Mouse (Mus musculus): Measurements from ENCODE around the gene Gsta3. TPM values are rescaled to one million over a fixed set of nuclear protein-coding genes. Genes with fewer than 3 reads are reported as not detected.

Gene Gsta3
- polyA plus RNA-seq, 1 experiment = not detected

GRCm38 (mm10) chr1:21231744-21232464 lies 8.5 kb upstream of the Gsta3 start:
- Histone ChIP-seq H3K4me1 (ENCODE audit: control insufficient read depth, insufficient read depth, low read length) (no peaks in the 10 kb centered on the region), H3K27ac (ENCODE audit: insufficient read depth, low read depth, low read length) (no peak overlapping the region), H3K4me3 (ENCODE audit: insufficient read depth, low read depth, low read length) (no peak overlapping the region)
- TF ChIP-seq CTCF (IDR thresholded peaks at IDR 0.05; ENCODE audit: insufficient read depth, low read depth, low read length) (no peak), POLR2A (IDR thresholded peaks at IDR 0.05; ENCODE audit: insufficient read depth, low read depth, low read length) (no peak)
- WGBS = 27% methylated on average over 5 of the region's 5 CpGs

- TF ChIP-seq POLR2A (IDR thresholded peaks at IDR 0.05; ENCODE audit: insufficient read depth, low read depth, low read length) (no peak), CTCF (IDR thresholded peaks at IDR 0.05; ENCODE audit: insufficient read depth, low read depth, low read length) (no peak)
- Histone ChIP-seq H3K27ac (ENCODE audit: insufficient read depth, low read depth, low read length) (no peak overlapping the region), H3K4me1 (ENCODE audit: control insufficient read depth, insufficient read depth, low read length) (no peaks in the 10 kb centered on the region), H3K4me3 (ENCODE audit: insufficient read depth, low read depth, low read length) (no peak overlapping the region)
- 76% methylated on average over 1 of the region's 1 CpGs for WGBS
Measured at GRCm38 (mm10) chr1:21232516-21232915, 7.9 kb upstream of the Gsta3 start.

GRCm38 (mm10) chr1:21235359-21235758 lies 5.0 kb upstream of the Gsta3 start:
- no peaks in the 10 kb centered on the region for H3K4me1 ChIP-seq (ENCODE audit: control insufficient read depth, insufficient read depth, low read length)
- H3K4me3 ChIP-seq (ENCODE audit: insufficient read depth, low read depth, low read length) = no peak overlapping the region
- 96% methylated on average over 6 of the region's 6 CpGs for WGBS
- no peak overlapping the region for H3K27ac ChIP-seq (ENCODE audit: insufficient read depth, low read depth, low read length)
- TF ChIP-seq POLR2A (IDR thresholded peaks at IDR 0.05; ENCODE audit: insufficient read depth, low read depth, low read length) = no peak
- TF ChIP-seq CTCF (IDR thresholded peaks at IDR 0.05; ENCODE audit: insufficient read depth, low read depth, low read length) = no peak

GRCm38 (mm10) chr1:21241096-21241495 lies 707 bp downstream of the Gsta3 start:
- TF ChIP-seq CTCF (IDR thresholded peaks at IDR 0.05; ENCODE audit: insufficient read depth, low read depth, low read length) (no peak), POLR2A (IDR thresholded peaks at IDR 0.05; ENCODE audit: insufficient read depth, low read depth, low read length) (no peak)
- Histone ChIP-seq H3K4me1 (ENCODE audit: control insufficient read depth, insufficient read depth, low read length) (no peaks in the 10 kb centered on the region), H3K4me3 (ENCODE audit: insufficient read depth, low read depth, low read length) (no peak overlapping the region), H3K27ac (ENCODE audit: insufficient read depth, low read depth, low read length) (no peak overlapping the region)
- 84% methylated on average over 1 of the region's 1 CpGs for WGBS

- WGBS = 78% methylated on average over 4 of the region's 4 CpGs
- TF ChIP-seq POLR2A (IDR thresholded peaks at IDR 0.05; ENCODE audit: insufficient read depth, low read depth, low read length) (no peak), CTCF (IDR thresholded peaks at IDR 0.05; ENCODE audit: insufficient read depth, low read depth, low read length) (no peak)
- Histone ChIP-seq H3K4me3 (ENCODE audit: insufficient read depth, low read depth, low read length) (no peak overlapping the region), H3K4me1 (ENCODE audit: control insufficient read depth, insufficient read depth, low read length) (no peaks in the 10 kb centered on the region), H3K27ac (ENCODE audit: insufficient read depth, low read depth, low read length) (no peak overlapping the region)
Measured at GRCm38 (mm10) chr1:21244290-21244960, 4.0 kb downstream of the Gsta3 start.

- WGBS = 65% methylated on average over 3 of the region's 3 CpGs
- Histone ChIP-seq H3K4me1 (ENCODE audit: control insufficient read depth, insufficient read depth, low read length) (no peaks in the 10 kb centered on the region), H3K27ac (ENCODE audit: insufficient read depth, low read depth, low read length) (no peak overlapping the region)
Measured at GRCm38 (mm10) chr1:21246136-21246535, 5.7 kb downstream of the Gsta3 start.

GRCm38 (mm10) chr1:21247896-21248295 lies 7.5 kb downstream of the Gsta3 start:
- H3K4me1 ChIP-seq (ENCODE audit: control insufficient read depth, insufficient read depth, low read length) = no peaks in the 10 kb centered on the region
- no peak for TF ChIP-seq CTCF (IDR thresholded peaks at IDR 0.05; ENCODE audit: insufficient read depth, low read depth, low read length)
- no peak for TF ChIP-seq POLR2A (IDR thresholded peaks at IDR 0.05; ENCODE audit: insufficient read depth, low read depth, low read length)

More at GRCm38 (mm10) chr1:21246136-21246535, 5.7 kb downstream of the Gsta3 start:
- H3K4me3 ChIP-seq (ENCODE audit: insufficient read depth, low read depth, low read length) = no peak overlapping the region
- TF ChIP-seq POLR2A (IDR thresholded peaks at IDR 0.05; ENCODE audit: insufficient read depth, low read depth, low read length) (no peak), CTCF (IDR thresholded peaks at IDR 0.05; ENCODE audit: insufficient read depth, low read depth, low read length) (no peak)

GRCm38 (mm10) chr1:21248560-21249390 lies 8.4 kb downstream of the Gsta3 start:
- TF ChIP-seq POLR2A (IDR thresholded peaks at IDR 0.05; ENCODE audit: insufficient read depth, low read depth, low read length) (no peak), CTCF (IDR thresholded peaks at IDR 0.05; ENCODE audit: insufficient read depth, low read depth, low read length) (no peak)
- Histone ChIP-seq H3K4me1 (ENCODE audit: control insufficient read depth, insufficient read depth, low read length) (no peaks in the 10 kb centered on the region), H3K4me3 (ENCODE audit: insufficient read depth, low read depth, low read length) (no peak overlapping the region), H3K27ac (ENCODE audit: insufficient read depth, low read depth, low read length) (no peak overlapping the region)
- WGBS = 91% methylated on average over 9 of the region's 9 CpGs

More at GRCm38 (mm10) chr1:21247896-21248295, 7.5 kb downstream of the Gsta3 start:
- Histone ChIP-seq H3K27ac (ENCODE audit: insufficient read depth, low read depth, low read length) (no peak overlapping the region), H3K4me3 (ENCODE audit: insufficient read depth, low read depth, low read length) (no peak overlapping the region)

All from olfactory bulb, adult 2 months (tissue).